Mouse (Mus musculus): ENCODE results near the gene Pskh1.

Gene Pskh1

GRCm38 (mm10) chr8:105893339-105893738 is 6.9 kb upstream of the Pskh1 start, which contains the start of gene Nrn1l:
Nrn1l (plus strand) TSS chr8:105893567.
- peak; percentile 78 for DNase-seq

GRCm38 (mm10) chr8:105897801-105898480 is 2.3 kb upstream of the Pskh1 start:
- no peak for DNase-seq

GRCm38 (mm10) chr8:105900941-105901616 is 838 bp downstream of the Pskh1 start:
- peak; percentile 12 for DNase-seq

- DNase-seq: no peak
Measured at GRCm38 (mm10) chr8:105919390-105919789, 19.1 kb downstream of the Pskh1 start.

- no peak for DNase-seq
Measured at GRCm38 (mm10) chr8:105925123-105925522, 24.9 kb downstream of the Pskh1 start.

- peak; percentile 84 for DNase-seq
Measured at GRCm38 (mm10) chr8:105930602-105931001, 30.4 kb downstream of the Pskh1 start.

- DNase-seq: no peak
Measured at GRCm38 (mm10) chr8:105931271-105931670, 31.0 kb downstream of the Pskh1 start.

- DNase-seq: no peak
Measured at GRCm38 (mm10) chr8:105932525-105932924, 32.3 kb downstream of the Pskh1 start.

- DNase-seq: no peak
Measured at GRCm38 (mm10) chr8:105933762-105934161, 33.5 kb downstream of the Pskh1 start, which contains the start of gene Ctrl. Ctrl (minus strand) TSS chr8:105933862.

GRCm38 (mm10) chr8:105935105-105935504 is 34.9 kb downstream of the Pskh1 start:
- DNase-seq: no peak

GRCm38 (mm10) chr8:105935863-105936603 is 35.8 kb downstream of the Pskh1 start:
- DNase-seq: no peak

- DNase-seq: peak; percentile 96
Measured at GRCm38 (mm10) chr8:105936866-105937475, 36.7 kb downstream of the Pskh1 start.

- peak; percentile 57 for DNase-seq
Measured at GRCm38 (mm10) chr8:105937496-105938305, 37.5 kb downstream of the Pskh1 start.

GRCm38 (mm10) chr8:105938306-105938669 is 38.0 kb downstream of the Pskh1 start, which contains the start of gene Psmb10:
Psmb10 (minus strand) TSS chr8:105938444.
- peak; percentile 44 for DNase-seq

- no peak for DNase-seq
Measured at GRCm38 (mm10) chr8:105942026-105942425, 41.8 kb downstream of the Pskh1 start.

- DNase-seq: no peak
Measured at GRCm38 (mm10) chr8:105942542-105942941, 42.3 kb downstream of the Pskh1 start.

GRCm38 (mm10) chr8:105943321-105943739 is 43.1 kb downstream of the Pskh1 start, which contains the start of gene Lcat:
Lcat (minus strand) TSS chr8:105943382.
- no peak for DNase-seq

GRCm38 (mm10) chr8:105949350-105949749 is 49.1 kb downstream of the Pskh1 start:
- DNase-seq: no peak

- peak; percentile 47 for DNase-seq
Measured at GRCm38 (mm10) chr8:105951057-105951659, 50.9 kb downstream of the Pskh1 start.

- no peak for DNase-seq
Measured at GRCm38 (mm10) chr8:105956556-105956955, 56.3 kb downstream of the Pskh1 start.

GRCm38 (mm10) chr8:105957813-105958212 is 57.6 kb downstream of the Pskh1 start:
- peak; percentile 73 for DNase-seq

GRCm38 (mm10) chr8:105959350-105959749 is 59.1 kb downstream of the Pskh1 start:
- DNase-seq: peak; percentile 82
